Mouse (Mus musculus): Measurements from ENCODE around the gene Ccdc177. TPM values are rescaled to one million over a fixed set of nuclear protein-coding genes. Genes with fewer than 3 reads are reported as not detected.

The Ccdc177 gene
- total and polyA plus RNA-seq, 3 experiments, result not detected

GRCm38 (mm10) chr12:80762982-80763381 is 2.5 kb upstream of the Ccdc177 start:
- H3K4me1 ChIP-seq (ENCODE audit: control insufficient read depth in 1 of 2, insufficient read depth in 2 of 2), result no peaks in the 10 kb centered on the region
- no peak overlapping the region for H3K9ac ChIP-seq (ENCODE audit: insufficient read depth, low read depth)
- DNase-seq (ENCODE audit: extremely low read depth), result no peak
- in situ Hi-C loops (cut with MboI; ENCODE audit: low pct_ligation_motif_present, low pct_unique_long_range_greater_than_20kb, low sequenced_read_pairs), result no loop called here
- H3K27ac ChIP-seq (ENCODE audit: insufficient read depth, low read depth), result no peak overlapping the region
- dilution Hi-C loops (cut with MboI; ENCODE audit: extremely low pct_ligation_motif_present, extremely low pct_unique_long_range_greater_than_20kb, low sequenced_read_pairs), result no loop called here
- H3K4me3 ChIP-seq (replicated peaks in 1 of 3; ENCODE audit: low read depth in 2 of 3, low read length in 2 of 3, poor library complexity in 1 of 3), result no peak overlapping the region
- H3K9me3 ChIP-seq (replicated peaks; ENCODE audit: low read length), result peaks cover 23% of the 10 kb centered on the region
- no peaks in the 10 kb centered on the region for H3K79me2 ChIP-seq (replicated peaks; ENCODE audit: control insufficient read depth, extremely low read depth, insufficient read depth, poor library complexity, severe bottlenecking)
- TF ChIP-seq RCOR1 (conservative IDR thresholded peaks at IDR 0.05; ENCODE audit: low read depth, low read length), result no peak
- no peak for TF ChIP-seq POLR2AphosphoS2 (IDR thresholded peaks at IDR 0.05; ENCODE audit: low read depth, low read length)
- H3K36me3 ChIP-seq (replicated peaks in 1 of 2; ENCODE audit: control insufficient read depth in 1 of 2, insufficient read depth in 1 of 2, low read length in 1 of 2), result no peaks in the 10 kb centered on the region
- H3K4me2 ChIP-seq (ENCODE audit: insufficient read depth, low read depth, poor library complexity, severe bottlenecking), result no peak overlapping the region
- peaks cover 3% of the 10 kb centered on the region for H3K27me3 ChIP-seq (replicated peaks)

GRCm38 (mm10) chr12:80759713-80760395 is 633 bp downstream of the Ccdc177 start:
- no peak overlapping the region for H3K9ac ChIP-seq (ENCODE audit: insufficient read depth, low read depth)
- no peaks in the 10 kb centered on the region for H3K79me2 ChIP-seq (replicated peaks; ENCODE audit: control insufficient read depth, extremely low read depth, insufficient read depth, poor library complexity, severe bottlenecking)
- peaks cover 31% of the 10 kb centered on the region for H3K9me3 ChIP-seq (replicated peaks; ENCODE audit: low read length)
- no peaks in the 10 kb centered on the region for H3K4me1 ChIP-seq (ENCODE audit: control insufficient read depth in 1 of 2, insufficient read depth in 2 of 2)
- TF ChIP-seq CHD2 (IDR thresholded peaks at IDR 0.05; ENCODE audit: low read length) (no peak), MXI1 (IDR thresholded peaks at IDR 0.05; ENCODE audit: low read depth, low read length) (no peak), PAX5 (IDR thresholded peaks at IDR 0.05; ENCODE audit: low read length) (no peak), ELF1 (IDR thresholded peaks at IDR 0.05; ENCODE audit: low read depth, low read length) (no peak), NRF1 (IDR thresholded peaks at IDR 0.05; ENCODE audit: low read depth, low read length) (no peak), POLR2A (IDR thresholded peaks at IDR 0.05; ENCODE audit: low read depth, low read length) (no peak)
- no peak for DNase-seq (ENCODE audit: extremely low read depth)
- dilution Hi-C loops (cut with MboI; ENCODE audit: extremely low pct_ligation_motif_present, extremely low pct_unique_long_range_greater_than_20kb, low sequenced_read_pairs) (no loop called here), in situ Hi-C loops (cut with MboI; ENCODE audit: low pct_ligation_motif_present, low pct_unique_long_range_greater_than_20kb, low sequenced_read_pairs) (no loop called here)
- H3K27ac ChIP-seq (ENCODE audit: insufficient read depth, low read depth), result no peak overlapping the region
- H3K36me3 ChIP-seq (replicated peaks in 1 of 2; ENCODE audit: control insufficient read depth in 1 of 2, insufficient read depth in 1 of 2, low read length in 1 of 2), result no peaks in the 10 kb centered on the region
- H3K4me2 ChIP-seq (ENCODE audit: insufficient read depth, low read depth, poor library complexity, severe bottlenecking), result no peak overlapping the region; the same call in 1 of the 2 replicates
- H3K27me3 ChIP-seq (replicated peaks), result peaks cover 4% of the 10 kb centered on the region
- H3K4me3 ChIP-seq (replicated peaks in 1 of 3; ENCODE audit: low read depth in 2 of 3, low read length in 2 of 3, poor library complexity in 1 of 3), result no peak overlapping the region

- dilution Hi-C loops (cut with MboI; ENCODE audit: extremely low pct_ligation_motif_present, extremely low pct_unique_long_range_greater_than_20kb, low sequenced_read_pairs), result no loop called here
- no peak for DNase-seq (ENCODE audit: extremely low read depth)
- Histone ChIP-seq H3K4me1 (ENCODE audit: control insufficient read depth in 1 of 2, insufficient read depth in 2 of 2) (no peaks in the 10 kb centered on the region), H3K4me2 (ENCODE audit: insufficient read depth, low read depth, poor library complexity, severe bottlenecking) (no peak overlapping the region), H3K27me3 (replicated peaks) (peaks cover 5% of the 10 kb centered on the region), H3K9ac (ENCODE audit: insufficient read depth, low read depth) (no peak overlapping the region), H3K36me3 (replicated peaks in 1 of 2; ENCODE audit: control insufficient read depth in 1 of 2, insufficient read depth in 1 of 2, low read length in 1 of 2) (no peaks in the 10 kb centered on the region), H3K9me3 (replicated peaks; ENCODE audit: low read length) (peaks cover 31% of the 10 kb centered on the region), H3K27ac (ENCODE audit: insufficient read depth, low read depth) (no peak overlapping the region), H3K4me3 (replicated peaks in 1 of 3; ENCODE audit: low read depth in 2 of 3, low read length in 2 of 3, poor library complexity in 1 of 3) (no peak overlapping the region), H3K79me2 (replicated peaks; ENCODE audit: control insufficient read depth, extremely low read depth, insufficient read depth, poor library complexity, severe bottlenecking) (no peaks in the 10 kb centered on the region)
- TF ChIP-seq MAFK (IDR thresholded peaks at IDR 0.05; ENCODE audit: insufficient replicate concordance, low read length) (no peak), KAT2A (IDR thresholded peaks at IDR 0.05; ENCODE audit: insufficient replicate concordance, low read length) (no peak), ETS1 (conservative IDR thresholded peaks at IDR 0.05; ENCODE audit: low read depth, low read length) (no peak), POLR2A (IDR thresholded peaks at IDR 0.05; ENCODE audit: low read depth, low read length) (no peak), UBTF (IDR thresholded peaks at IDR 0.05; ENCODE audit: low read depth, low read length) (no peak), RAD21 (IDR thresholded peaks at IDR 0.05; ENCODE audit: low read depth, low read length) (no peak), PAX5 (IDR thresholded peaks at IDR 0.05; ENCODE audit: low read length) (no peak), USF1 (IDR thresholded peaks at IDR 0.05; ENCODE audit: low read depth, low read length) (no peak), NRF1 (IDR thresholded peaks at IDR 0.05; ENCODE audit: low read depth, low read length) (no peak), MYC (IDR thresholded peaks at IDR 0.05; ENCODE audit: low read depth, low read length) (no peak), ZNF384 (IDR thresholded peaks at IDR 0.05; ENCODE audit: low read depth, low read length) (no peak), IRF4 (IDR thresholded peaks at IDR 0.05; ENCODE audit: low read depth, low read length) (no peak)
- in situ Hi-C loops (cut with MboI; ENCODE audit: low pct_ligation_motif_present, low pct_unique_long_range_greater_than_20kb, low sequenced_read_pairs), result no loop called here
Measured at GRCm38 (mm10) chr12:80759387-80759712, 1.1 kb downstream of the Ccdc177 start.

Data from CH12.LX (cell line).